Mouse (Mus musculus) embryo, embryonic 9.5 days (tissue): ENCODE data around the gene Kcnb1.

Source experiments
- DNase-seq: peaks from one replicate; pipeline ENCODE4 v3.0.0-alpha.2; 2017; ENCODE audit errors: extremely low spot score

Kcnb1 gene

GRCm38 (mm10) chr2:167061381-167062034 is 128.4 kb downstream of the Kcnb1 start:
- no peak for DNase-seq

GRCm38 (mm10) chr2:167060761-167061160 is 129.2 kb downstream of the Kcnb1 start:
- no peak for DNase-seq

- no peak for DNase-seq
Measured at GRCm38 (mm10) chr2:167060360-167060759, 129.6 kb downstream of the Kcnb1 start.

GRCm38 (mm10) chr2:167059960-167060359 is 130.0 kb downstream of the Kcnb1 start:
- no peak for DNase-seq

- no peak for DNase-seq
Measured at GRCm38 (mm10) chr2:167059536-167059935, 130.4 kb downstream of the Kcnb1 start.

GRCm38 (mm10) chr2:167058814-167059387 is 131.1 kb downstream of the Kcnb1 start:
- DNase-seq: no peak

GRCm38 (mm10) chr2:167058201-167058600 is 131.8 kb downstream of the Kcnb1 start:
- no peak for DNase-seq

- no peak for DNase-seq
Measured at GRCm38 (mm10) chr2:167056942-167057323, 133.0 kb downstream of the Kcnb1 start.

GRCm38 (mm10) chr2:167056210-167056941 is 133.6 kb downstream of the Kcnb1 start:
- DNase-seq: no peak

- DNase-seq: no peak
Measured at GRCm38 (mm10) chr2:167055386-167055785, 134.6 kb downstream of the Kcnb1 start.

- DNase-seq: no peak
Measured at GRCm38 (mm10) chr2:167053127-167053844, 136.7 kb downstream of the Kcnb1 start.

- no peak for DNase-seq
Measured at GRCm38 (mm10) chr2:167048698-167049358, 141.1 kb downstream of the Kcnb1 start.

GRCm38 (mm10) chr2:167048223-167048622 is 141.7 kb downstream of the Kcnb1 start:
- DNase-seq: no peak
